Mouse (Mus musculus) MEL (cell line): ENCODE measurements around the gene Gm21988. TPM values are rescaled to one million over a fixed set of nuclear protein-coding genes. Genes with fewer than 3 reads are reported as not detected.

ENCODE experiments used
- DNase-seq: peaks from one replicate; pipeline ENCODE4 v3.0.0; 2011; ENCODE audit warnings: low read depth, low spot score
- H3K27ac ChIP-seq: 2 replicates; pipeline ENCODE4 v1.5.1; 2012; ENCODE audit warnings: low read depth, mild to moderate bottlenecking, control low read depth, low read length, moderate library complexity; ENCODE audit not compliant: control insufficient read depth
- H3K27me3 ChIP-seq, 2 experiments: fragments of 150-350 bp in 1 of 2; sonication (generic) in 1 of 2; 2 replicates each; pipeline ENCODE4 v1.6.1; 2012; ENCODE audit warnings: low read length in 2 of 2, mild to moderate bottlenecking in 2 of 2, improper control_type of control experiment in 1 of 2, moderate library complexity in 1 of 2; ENCODE audit not compliant: insufficient read depth in 2 of 2, control insufficient read depth in 1 of 2
- H3K36me3 ChIP-seq, 2 experiments: 2 replicates each; pipeline ENCODE4 v1.6.1; 2012 to 2014; ENCODE audit warnings: low read length in 2 of 2, improper control_type of control experiment in 1 of 2, inconsistent platforms in 1 of 2, mild to moderate bottlenecking in 1 of 2; ENCODE audit not compliant: insufficient read depth in 2 of 2, control insufficient read depth in 1 of 2
- H3K4me1 ChIP-seq, 2 experiments: fragments of 150-350 bp in 1 of 2; sonication (generic) in 1 of 2; 2 replicates each; pipeline ENCODE4 v1.6.1; 2012; ENCODE audit warnings: low read length in 2 of 2, improper control_type of control experiment in 1 of 2, mild to moderate bottlenecking in 1 of 2; ENCODE audit not compliant: insufficient read depth in 2 of 2, control insufficient read depth in 1 of 2
- H3K4me3 ChIP-seq, 2 experiments: fragments of 150-350 bp in 1 of 2; sonication (generic) in 1 of 2; 2 replicates each; pipeline ENCODE4 v1.5.1; 2012; ENCODE audit warnings: low read depth in 2 of 2, low read length in 2 of 2, mild to moderate bottlenecking in 2 of 2, moderate library complexity in 2 of 2, control low read depth in 1 of 2, improper control_type of control experiment in 1 of 2; ENCODE audit not compliant: control insufficient read depth in 1 of 2, insufficient read depth in 1 of 2
- H3K79me2 ChIP-seq: 2 replicates; pipeline ENCODE4 v1.6.1; 2012; ENCODE audit warnings: mild to moderate bottlenecking, low read length, moderate library complexity; ENCODE audit not compliant: control insufficient read depth, poor library complexity, insufficient read depth
- H3K9ac ChIP-seq: 2 replicates; pipeline ENCODE4 v1.6.1; 2012; ENCODE audit warnings: low read depth, mild to moderate bottlenecking, control low read depth, low read length, moderate library complexity; ENCODE audit not compliant: control insufficient read depth, poor library complexity, severe bottlenecking
- H3K9me3 ChIP-seq: fragments of 150-350 bp; sonication (generic); replicated peaks from 2 replicates; pipeline ENCODE4 v1.6.1; 2012; ENCODE audit warnings: mild to moderate bottlenecking, low read length, improper control_type of control experiment, moderate library complexity; ENCODE audit not compliant: insufficient read depth
- CHD1 ChIP-seq: IDR thresholded peaks from 2 replicates; pipeline ENCODE4 v1.6.1; 2012; ENCODE audit warnings: low read depth, mild to moderate bottlenecking, inconsistent platforms, low read length, improper control_type of control experiment
- CHD2 ChIP-seq: IDR thresholded peaks from 2 replicates; pipeline ENCODE4 v1.6.1; 2011; ENCODE audit warnings: low read length, improper control_type of control experiment
- ELF1 ChIP-seq: IDR thresholded peaks from 2 replicates; pipeline ENCODE4 v1.6.1; 2014; ENCODE audit warnings: low read depth, mild to moderate bottlenecking, inconsistent platforms, low read length, improper control_type of control experiment, moderate library complexity
- EP300 ChIP-seq, 2 experiments: IDR thresholded peaks; 2 replicates each; pipeline ENCODE4 v1.6.1; 2011; ENCODE audit warnings: improper control_type of control experiment in 2 of 2, low read length in 2 of 2, low read depth in 1 of 2, mild to moderate bottlenecking in 1 of 2
- ETS1 ChIP-seq: IDR thresholded peaks from 2 replicates; pipeline ENCODE4 v1.6.1; 2012; ENCODE audit warnings: low read depth, mild to moderate bottlenecking, inconsistent platforms, low read length, improper control_type of control experiment, moderate library complexity
- GABPA ChIP-seq: IDR thresholded peaks from 2 replicates; pipeline ENCODE4 v1.6.1; 2012; ENCODE audit warnings: low read depth, mild to moderate bottlenecking, inconsistent platforms, low read length, improper control_type of control experiment, moderate library complexity
- GATA1 ChIP-seq: IDR thresholded peaks from 2 replicates; pipeline ENCODE4 v1.6.1; 2011; ENCODE audit warnings: low read depth, low read length, improper control_type of control experiment
- JUND ChIP-seq: IDR thresholded peaks from 2 replicates; pipeline ENCODE4 v1.6.1; 2011; ENCODE audit warnings: low read depth, mild to moderate bottlenecking, improper control_type of control experiment, low read length
- MAX ChIP-seq: IDR thresholded peaks from 2 replicates; pipeline ENCODE4 v1.6.1; 2011; ENCODE audit warnings: low read length, improper control_type of control experiment
- MEF2A ChIP-seq: IDR thresholded peaks from 2 replicates; pipeline ENCODE4 v1.6.1; 2014; ENCODE audit warnings: low read depth, mild to moderate bottlenecking, inconsistent platforms, low read length, improper control_type of control experiment; ENCODE audit not compliant: poor library complexity, insufficient replicate concordance, severe bottlenecking; ENCODE audit errors: extremely low read depth
- MXI1 ChIP-seq: IDR thresholded peaks from 2 replicates; pipeline ENCODE4 v1.6.1; 2011; ENCODE audit warnings: mild to moderate bottlenecking, low read depth, low read length, improper control_type of control experiment
- MYC ChIP-seq: IDR thresholded peaks from 2 replicates; pipeline ENCODE4 v1.6.1; 2011; ENCODE audit warnings: low read depth, mild to moderate bottlenecking, low read length, improper control_type of control experiment, moderate library complexity
- NRF1 ChIP-seq: IDR thresholded peaks from 2 replicates; pipeline ENCODE4 v1.6.1; 2014; ENCODE audit warnings: low read depth, mild to moderate bottlenecking, inconsistent platforms, low read length, improper control_type of control experiment, moderate library complexity; ENCODE audit not compliant: poor library complexity, insufficient read depth, severe bottlenecking
- POLR2A ChIP-seq, 2 experiments: IDR thresholded peaks; 2 replicates each; pipeline ENCODE4 v1.6.1; 2011 to 2012; ENCODE audit warnings: low read length in 2 of 2, mild to moderate bottlenecking in 2 of 2, control low read depth in 1 of 2, improper control_type of control experiment in 1 of 2, low read depth in 1 of 2, moderate library complexity in 1 of 2; ENCODE audit not compliant: control insufficient read depth in 1 of 2, insufficient read depth in 1 of 2, poor library complexity in 1 of 2
- POLR2AphosphoS2 ChIP-seq: IDR thresholded peaks from 2 replicates; pipeline ENCODE4 v1.6.1; 2011; ENCODE audit warnings: low read length, improper control_type of control experiment
- POLR2AphosphoS5 ChIP-seq: IDR thresholded peaks from 2 replicates; pipeline ENCODE4 v1.6.1; 2012; ENCODE audit warnings: low read depth, borderline replicate concordance, mild to moderate bottlenecking, inconsistent platforms, low read length, moderate library complexity, mixed read lengths
- RCOR1 ChIP-seq: IDR thresholded peaks from 2 replicates; pipeline ENCODE4 v1.6.1; 2012; ENCODE audit warnings: low read depth, mild to moderate bottlenecking, inconsistent platforms, low read length, improper control_type of control experiment
- TBP ChIP-seq: IDR thresholded peaks from 2 replicates; pipeline ENCODE4 v1.8.0; 2011; ENCODE audit warnings: low read depth, low read length, improper control_type of control experiment
- UBTF ChIP-seq: IDR thresholded peaks from 2 replicates; pipeline ENCODE4 v1.6.1; 2012; ENCODE audit warnings: low read depth, mild to moderate bottlenecking, inconsistent platforms, low read length, improper control_type of control experiment, moderate library complexity, borderline replicate concordance; ENCODE audit not compliant: insufficient read depth
- USF1 ChIP-seq: IDR thresholded peaks from 2 replicates; pipeline ENCODE4 v1.6.1; 2014; ENCODE audit warnings: low read depth, mild to moderate bottlenecking, inconsistent platforms, low read length, improper control_type of control experiment, moderate library complexity
- USF2 ChIP-seq, 2 experiments: IDR thresholded peaks; 2 replicates each; pipeline ENCODE4 v1.6.1; 2011 to 2012; ENCODE audit warnings: improper control_type of control experiment in 2 of 2, low read length in 2 of 2, borderline replicate concordance in 1 of 2, inconsistent platforms in 1 of 2, low read depth in 1 of 2, mild to moderate bottlenecking in 1 of 2; ENCODE audit not compliant: insufficient read depth in 1 of 2
- ZMIZ1 ChIP-seq: IDR thresholded peaks from 2 replicates; pipeline ENCODE4 v1.6.1; 2012; ENCODE audit warnings: low read depth, mild to moderate bottlenecking, inconsistent platforms, low read length, improper control_type of control experiment, moderate library complexity
- ZNF384 ChIP-seq: IDR thresholded peaks from 2 replicates; pipeline ENCODE4 v1.6.1; 2012; ENCODE audit warnings: low read depth, mild to moderate bottlenecking, inconsistent platforms, low read length, improper control_type of control experiment
- polyA plus RNA-seq, 2 experiments: library from polyadenylated mRNA; stranded (reverse) in 1 of 2; unstranded in 1 of 2; fragments of >175 nt in 1 of 2; fragments of >200 nt in 1 of 2; gene quantifications; 2 replicates each; pipeline versions ENCODE4 v1.2.1 to v1.2.4; 2012; ENCODE audit warnings: low replicate concordance in 2 of 2, low read depth in 1 of 2; ENCODE audit not compliant: insufficient read length in 2 of 2, insufficient read depth in 1 of 2, missing spikeins in 1 of 2
- total RNA-seq: library from RNA; depleted of rRNA; stranded (reverse); fragments of 300-350 nt; gene quantifications from 2 replicates; pipeline ENCODE4 v1.2.3, GENCODE M21; 2012

Gm21988 gene
- total and polyA plus RNA-seq, 3 experiments: 3.7 to 4.1 TPM; not detected in 1

DNA sequence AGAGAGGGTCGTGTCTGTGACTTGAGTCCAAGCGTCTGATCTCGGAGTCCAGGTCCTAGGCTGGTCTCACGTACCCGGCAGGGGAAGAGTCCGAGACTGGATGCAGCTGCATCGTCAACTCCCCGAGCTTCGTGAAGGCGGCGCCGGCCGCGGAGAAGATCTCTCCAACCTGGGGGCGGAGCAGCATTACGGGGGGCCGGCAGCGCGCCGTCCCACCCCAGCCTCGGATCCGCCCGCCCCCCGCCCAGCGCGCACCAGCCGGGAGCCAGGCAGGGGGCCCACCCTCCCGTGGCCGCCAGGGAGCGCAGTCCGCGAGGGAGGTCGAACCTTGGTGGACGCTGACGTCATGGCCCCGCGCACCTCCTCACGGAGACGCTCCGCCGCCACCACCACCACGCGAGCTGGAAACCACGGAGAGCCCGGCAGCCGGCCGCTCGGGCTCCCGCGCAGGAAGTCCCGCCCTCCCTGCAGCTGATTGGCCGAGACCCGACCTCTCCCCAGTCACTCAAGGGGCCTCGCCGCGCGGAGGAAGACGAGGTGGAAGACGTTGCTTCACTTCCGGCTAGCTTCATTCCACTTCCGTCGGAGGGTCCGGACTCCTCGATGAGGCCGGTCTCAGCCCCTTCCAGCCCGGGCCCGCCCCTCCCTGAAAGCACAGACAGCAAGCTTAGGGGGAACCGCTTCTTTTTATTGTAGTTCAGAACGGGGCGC is 2.0 kb downstream of the Gm21988 start, which contains the start of gene 0610010K14Rik (continued):
- peak; percentile 98 for TF ChIP-seq POLR2AphosphoS2
- TF ChIP-seq CHD1: no peak
- TF ChIP-seq MEF2A: peak; percentile 21; the same call in 1 of the 2 replicates
- TF ChIP-seq TBP: peak; percentile 98
- TF ChIP-seq POLR2AphosphoS5: no peak
- TF ChIP-seq RCOR1: peak; percentile 42; the same call in 1 of the 2 replicates
- TF ChIP-seq USF1: peak; percentile 60; the same call in 1 of the 2 replicates
- peak; percentile 63; the same call in 1 of the 2 replicates for TF ChIP-seq ZMIZ1
- TF ChIP-seq ZNF384: no peak
- peak; percentile 81 for TF ChIP-seq MAX
- no peak for TF ChIP-seq GABPA
- TF ChIP-seq MYC: peak; percentile 66; the same call in 1 of the 2 replicates
- no peak for TF ChIP-seq UBTF
- peak; percentile 72; the same call in 1 of the 2 replicates for TF ChIP-seq ELF1
- peak; percentile 55 for TF ChIP-seq NRF1
- peak; percentile 92 to 94 for TF ChIP-seq POLR2A (IDR thresholded peaks at IDR 0.05; ENCODE audit: control insufficient read depth in 1 of 2, insufficient read depth in 1 of 2, low read depth in 1 of 2, low read length in 2 of 2, poor library complexity in 1 of 2)
- 0 out of 4 replicates have a peak, but pooled peaks of 1 of the 2 experiments have one; percentile 17 for TF ChIP-seq EP300 (IDR thresholded peaks at IDR 0.05; ENCODE audit: low read depth in 1 of 2, low read length in 2 of 2)
- no peak for TF ChIP-seq USF2 (IDR thresholded peaks at IDR 0.05; ENCODE audit: borderline replicate concordance in 1 of 2, insufficient read depth in 1 of 2, low read depth in 1 of 2, low read length in 2 of 2)
- no peak for TF ChIP-seq JUND
- TF ChIP-seq CHD2: no peak

DNA sequence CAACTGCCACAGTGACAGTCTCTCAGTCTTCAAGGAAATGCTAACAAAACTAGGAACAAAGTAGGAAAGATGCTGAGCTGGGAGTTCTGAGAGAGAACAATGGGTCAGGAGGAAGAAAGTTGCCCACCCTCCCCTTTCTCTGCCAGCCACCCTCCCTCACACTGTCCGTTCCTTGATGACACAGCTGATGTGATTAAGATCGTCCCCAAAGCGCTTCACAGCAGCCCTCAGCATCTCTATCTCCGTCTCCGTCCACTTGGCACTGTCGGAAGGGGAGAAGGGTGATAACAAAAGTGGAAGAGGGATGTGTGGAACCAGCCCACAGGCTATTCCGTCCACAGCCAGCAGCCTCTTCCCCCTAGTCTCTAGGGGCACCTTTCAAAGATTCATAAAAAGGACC is 2.9 kb downstream of the Gm21988 start:
- peaks cover 0 to 6% of the 10 kb centered on the region in 2 experiments; a peak in 1 of 4 replicates for H3K36me3 ChIP-seq
- H3K4me1 ChIP-seq: peaks cover 0 to 7% of the 10 kb centered on the region in 2 experiments; a peak in 3 of 4 replicates
- H3K27ac ChIP-seq: no peak overlapping the region
- no peaks in the 10 kb centered on the region for H3K9me3 ChIP-seq
- peak overlapping the region; percentile 87 for H3K9ac ChIP-seq
- no peaks in the 10 kb centered on the region for H3K27me3 ChIP-seq
- no peak for TF ChIP-seq USF2 (IDR thresholded peaks at IDR 0.05; ENCODE audit: borderline replicate concordance in 1 of 2, insufficient read depth in 1 of 2, low read depth in 1 of 2, low read length in 2 of 2)
- TF ChIP-seq MXI1: peak; percentile 5; the same call in 1 of the 2 replicates
- TF ChIP-seq GATA1: no peak
- peak; percentile 28; the same call in 1 of the 2 replicates for TF ChIP-seq ETS1
- peak overlapping the region; percentile 70 to 92 for H3K4me3 ChIP-seq
- DNase-seq: no peak
- peaks cover 17% of the 10 kb centered on the region for H3K79me2 ChIP-seq
